Mouse (Mus musculus) heart, embryonic 13.5 days (tissue): ENCODE data around the gene Ntn4. TPM values are rescaled to one million over a fixed set of nuclear protein-coding genes. Genes with fewer than 3 reads are reported as not detected.

Experiments used
- ATAC-seq: fragments of 200-750 bp; cut with Nextera tagmentation; 2 replicates; pipeline ENCODE4 v1.8.0; 2017; ENCODE audit warnings: moderate TSS enrichment; ENCODE audit not compliant: insufficient number of reproducible peaks, low FRiP score, low TSS enrichment; ENCODE audit errors: extremely low read depth
- H3K27ac ChIP-seq: fragments of 300-500 bp; sonication (generic); replicated peaks from 2 replicates; pipeline ENCODE4 v1.5.1; 2015; ENCODE audit warnings: moderate library complexity, mild to moderate bottlenecking, inconsistent platforms
- H3K27me3 ChIP-seq: fragments of 300-500 bp; sonication (generic); replicated peaks from 2 replicates; pipeline ENCODE4 v1.6.1; 2015; ENCODE audit warnings: mild to moderate bottlenecking, inconsistent platforms
- H3K36me3 ChIP-seq: fragments of 300-500 bp; sonication (generic); 2 replicates; pipeline ENCODE4 v1.6.1; 2015; ENCODE audit warnings: mild to moderate bottlenecking, inconsistent platforms
- H3K4me1 ChIP-seq: fragments of 300-500 bp; sonication (generic); 2 replicates; pipeline ENCODE4 v1.6.1; 2015; ENCODE audit warnings: inconsistent platforms
- H3K4me2 ChIP-seq: fragments of 300-500 bp; sonication (generic); 2 replicates; pipeline ENCODE4 v1.6.1; 2015; ENCODE audit warnings: inconsistent platforms, mild to moderate bottlenecking, moderate library complexity
- H3K4me3 ChIP-seq: fragments of 300-500 bp; sonication (generic); 2 replicates; pipeline ENCODE4 v1.5.1; 2015; ENCODE audit warnings: moderate library complexity, mild to moderate bottlenecking, inconsistent platforms
- H3K9ac ChIP-seq: fragments of 300-500 bp; sonication (generic); 2 replicates; pipeline ENCODE4 v1.6.1; 2015; ENCODE audit warnings: inconsistent platforms, mild to moderate bottlenecking, moderate library complexity
- H3K9me3 ChIP-seq: fragments of 300-500 bp; sonication (generic); 2 replicates; pipeline ENCODE4 v1.6.1; 2016; ENCODE audit warnings: inconsistent platforms
- WGBS: fragments of 180-500 bp; shearing (Covaris S2); methylation state at CpG from one replicate; pipeline ENCODE4 v1.1.7; 2015; ENCODE audit warnings: mixed read lengths; 5-methylcytosine and 5-hydroxymethylcytosine counted together
- polyA plus RNA-seq: library from polyadenylated mRNA; unstranded; fragments of >200 nt; fragmentation: Nextera tagmentation; extraction: Ambion mirVana; gene quantifications from 2 replicates; pipeline ENCODE4 v1.2.1, GENCODE M21; 2015

Ntn4 gene
- polyA plus RNA-seq, 1 experiment from 2014 or later = 1.3 TPM

DNA sequence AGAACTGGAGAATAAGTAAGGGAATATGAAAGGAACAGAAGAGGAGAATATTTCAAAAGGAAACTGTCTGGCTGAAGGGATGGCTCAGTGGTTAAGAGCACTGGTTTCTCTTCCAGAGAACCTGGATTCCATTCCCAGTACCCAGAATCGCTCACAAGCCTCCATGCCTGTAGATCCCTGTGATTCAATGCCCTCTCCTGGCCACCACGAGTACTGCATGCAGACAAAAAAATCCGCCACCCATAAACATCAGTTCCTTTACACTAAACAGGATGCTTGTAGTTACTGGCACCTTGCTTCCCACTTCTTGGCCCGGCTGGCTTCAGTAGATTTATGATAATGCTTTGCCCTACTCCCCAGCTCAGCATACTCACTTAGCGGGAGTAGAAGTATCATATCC is 122.6 kb downstream of the Ntn4 start:
- ATAC-seq = no peak
- no peaks in the 10 kb centered on the region for H3K9me3 ChIP-seq

DNA sequence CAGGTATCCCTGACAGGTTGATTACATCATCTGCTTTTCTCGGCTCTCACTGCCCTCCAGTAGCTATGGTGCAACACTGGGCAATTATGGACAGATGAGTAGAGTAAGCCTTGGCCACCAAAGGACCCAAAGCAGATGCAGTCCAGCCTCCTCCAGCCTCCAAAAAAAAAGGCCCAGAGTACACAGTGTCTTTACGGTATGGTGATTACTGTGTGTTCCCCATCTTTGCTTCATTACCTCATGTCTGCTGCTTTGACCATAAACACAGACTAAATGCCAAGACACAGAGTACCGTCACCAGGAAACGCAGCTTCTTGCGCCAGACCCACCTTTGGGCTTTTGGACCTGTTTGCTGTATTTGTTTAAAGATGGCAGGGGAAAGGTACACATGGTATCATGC is 125.7 kb downstream of the Ntn4 start:
- no peak overlapping the region for H3K4me3 ChIP-seq
- H3K9ac ChIP-seq = no peak overlapping the region
- no peaks in the 10 kb centered on the region for H3K4me1 ChIP-seq
- no peak overlapping the region for H3K4me2 ChIP-seq
- peaks cover 11% of the 10 kb centered on the region; the same call in 1 of the 2 replicates for H3K27me3 ChIP-seq
- H3K9me3 ChIP-seq = no peaks in the 10 kb centered on the region
- no peaks in the 10 kb centered on the region for H3K36me3 ChIP-seq
- ATAC-seq = no peak
- no peak overlapping the region for H3K27ac ChIP-seq
- 84% methylated on average over 5 of the region's 5 CpGs for WGBS

More for the DNA sequence above, 122.6 kb downstream of the Ntn4 start:
- no peak overlapping the region for H3K4me2 ChIP-seq
- no peaks in the 10 kb centered on the region for H3K4me1 ChIP-seq
- 43% methylated on average over 5 of the region's 5 CpGs for WGBS
- H3K9ac ChIP-seq = no peak overlapping the region
- no peak overlapping the region for H3K27ac ChIP-seq
- no peak overlapping the region for H3K4me3 ChIP-seq
- peaks cover 17% of the 10 kb centered on the region; the same call in 1 of the 2 replicates for H3K27me3 ChIP-seq
- H3K36me3 ChIP-seq = no peaks in the 10 kb centered on the region

DNA sequence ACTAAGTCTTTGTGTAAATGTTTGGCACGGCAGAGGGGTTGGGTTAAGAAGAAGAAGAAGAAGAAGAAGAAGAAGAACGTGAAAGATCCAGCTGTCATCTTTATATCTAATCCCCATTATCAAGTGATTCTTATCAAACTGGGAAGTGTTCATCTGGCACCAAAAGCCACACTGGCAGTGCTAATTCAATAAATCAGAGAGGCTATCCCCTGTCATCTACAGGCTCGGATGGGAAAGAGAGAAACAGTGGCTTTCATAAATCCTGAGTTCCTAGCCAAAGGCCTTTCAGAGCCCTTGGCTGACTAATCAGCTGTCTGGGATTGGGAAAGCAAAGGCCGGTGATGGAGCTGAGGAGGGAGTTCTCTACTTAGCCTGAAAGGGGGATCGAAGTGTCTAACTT is 126.8 kb downstream of the Ntn4 start:
- 76% methylated on average over 5 of the region's 5 CpGs for WGBS
- no peak overlapping the region for H3K9ac ChIP-seq
- no peaks in the 10 kb centered on the region for H3K36me3 ChIP-seq
- ATAC-seq = no peak
- no peak overlapping the region for H3K27ac ChIP-seq
- no peak overlapping the region for H3K4me2 ChIP-seq
- H3K4me3 ChIP-seq = no peak overlapping the region
- H3K9me3 ChIP-seq = no peaks in the 10 kb centered on the region
- no peaks in the 10 kb centered on the region for H3K4me1 ChIP-seq
- H3K27me3 ChIP-seq = peaks cover 11% of the 10 kb centered on the region; the same call in 1 of the 2 replicates

DNA sequence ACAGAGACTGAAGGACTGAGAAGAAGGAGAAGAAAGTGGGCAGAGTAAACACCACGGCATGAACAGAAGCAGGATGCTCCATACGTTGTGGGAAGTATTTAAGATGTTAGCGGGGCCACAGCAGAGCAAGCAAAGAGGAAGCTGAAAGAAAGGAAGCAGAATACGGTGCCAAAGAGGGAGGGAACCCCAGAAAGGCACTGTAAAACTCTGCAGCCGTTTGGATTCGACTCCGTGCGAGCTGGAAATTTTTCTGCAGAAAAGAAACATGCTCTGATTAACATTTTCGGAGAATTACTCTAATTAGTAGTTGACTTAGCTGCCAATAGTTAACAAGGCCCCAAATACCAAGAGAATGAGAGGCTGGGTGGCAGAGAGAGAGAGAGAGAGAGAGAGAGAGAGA is 127.7 kb downstream of the Ntn4 start:
- H3K9me3 ChIP-seq = no peaks in the 10 kb centered on the region
- H3K4me1 ChIP-seq = no peaks in the 10 kb centered on the region
- no peak overlapping the region for H3K4me2 ChIP-seq
- WGBS = 62% methylated on average over 9 of the region's 9 CpGs
- H3K36me3 ChIP-seq = no peaks in the 10 kb centered on the region
- H3K9ac ChIP-seq = no peak overlapping the region
- no peak overlapping the region for H3K4me3 ChIP-seq
- ATAC-seq = no peak
- peaks cover 11% of the 10 kb centered on the region; the same call in 1 of the 2 replicates for H3K27me3 ChIP-seq
- H3K27ac ChIP-seq = no peak overlapping the region

DNA sequence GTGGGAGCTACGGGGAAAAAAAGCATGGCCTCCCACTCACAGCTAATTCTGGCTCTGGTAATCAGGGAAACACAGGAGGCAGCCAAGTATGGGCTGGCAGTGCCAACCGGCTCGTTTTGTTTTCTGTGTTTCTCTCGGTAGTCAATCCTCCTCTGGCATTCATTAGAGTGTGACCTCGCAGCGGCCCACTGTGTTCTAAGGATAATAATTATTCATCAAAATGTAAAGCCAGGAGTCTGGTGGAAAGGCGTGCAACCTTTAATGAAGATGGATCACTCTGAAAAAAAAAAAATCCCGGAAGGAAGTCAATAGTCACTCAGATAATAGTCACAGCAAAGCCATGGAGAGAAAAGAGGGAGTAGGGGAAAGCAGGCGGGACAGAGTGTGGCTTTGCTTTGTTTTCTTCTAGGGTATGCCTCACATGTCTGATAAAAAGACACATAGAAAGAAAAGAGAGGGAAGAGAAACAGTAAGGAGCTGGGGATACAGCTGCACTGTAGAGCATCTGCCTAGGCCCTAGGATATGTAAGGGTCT is 131.5 kb downstream of the Ntn4 start:
- Histone ChIP-seq H3K4me2 (no peak overlapping the region), H3K9me3 (no peaks in the 10 kb centered on the region), H3K36me3 (no peaks in the 10 kb centered on the region), H3K27me3 (peaks cover 13% of the 10 kb centered on the region), H3K4me3 (no peak overlapping the region), H3K9ac (no peak overlapping the region), H3K27ac (no peak overlapping the region), H3K4me1 (no peaks in the 10 kb centered on the region)
- WGBS = 61% methylated on average over 9 of the region's 9 CpGs
- no peak for ATAC-seq

DNA sequence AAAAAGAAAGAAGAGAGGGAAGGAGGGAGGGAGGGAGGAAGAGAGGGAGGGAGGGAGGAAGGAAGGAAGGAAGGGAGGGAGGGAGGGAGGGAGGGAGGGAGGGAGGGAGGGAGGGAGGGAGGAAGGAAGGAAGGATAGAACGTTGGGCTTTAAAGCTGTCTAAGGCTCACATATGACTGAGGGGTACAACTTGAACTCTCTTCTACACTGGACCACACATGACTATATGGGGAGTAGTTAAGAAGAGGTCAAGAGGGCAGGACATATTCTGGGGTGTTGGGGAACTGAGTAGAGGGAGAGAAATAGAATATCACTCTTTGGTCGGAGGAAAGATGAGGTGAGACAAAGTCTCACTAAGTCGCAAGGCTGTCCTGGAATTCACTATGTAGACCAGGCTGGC is 132.0 kb downstream of the Ntn4 start:
- Histone ChIP-seq H3K27me3 (peaks cover 15% of the 10 kb centered on the region), H3K9me3 (no peaks in the 10 kb centered on the region), H3K36me3 (no peaks in the 10 kb centered on the region), H3K4me2 (no peak overlapping the region), H3K4me3 (no peak overlapping the region), H3K9ac (no peak overlapping the region), H3K27ac (no peak overlapping the region), H3K4me1 (no peaks in the 10 kb centered on the region)
- ATAC-seq = no peak
- 69% methylated on average over 3 of the region's 3 CpGs for WGBS

DNA sequence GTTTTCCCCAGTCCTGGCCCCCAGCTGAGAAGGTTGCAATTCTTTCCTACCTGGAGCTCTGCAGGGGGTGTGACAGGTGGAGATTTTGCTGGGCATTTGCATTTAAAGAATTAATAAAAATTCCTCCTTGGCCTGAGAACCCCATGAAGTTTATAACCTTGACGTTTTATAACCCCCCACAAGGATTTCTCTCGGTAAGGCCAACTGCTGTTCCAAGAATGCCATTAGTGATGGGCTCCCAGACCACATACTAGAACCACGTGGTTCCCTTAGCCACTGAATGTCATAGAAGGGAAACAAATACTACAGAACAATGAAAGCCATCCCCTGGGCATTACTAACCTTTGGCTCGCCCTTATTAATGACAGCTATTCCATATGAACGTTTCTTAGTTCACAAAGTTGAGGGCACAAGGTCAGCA is 136.3 kb downstream of the Ntn4 start:
- H3K9ac ChIP-seq = no peak overlapping the region
- no peaks in the 10 kb centered on the region for H3K36me3 ChIP-seq
- H3K27me3 ChIP-seq = peaks cover 19% of the 10 kb centered on the region
- 38% methylated on average over 5 of the region's 5 CpGs for WGBS
- H3K4me3 ChIP-seq = no peak overlapping the region
- no peaks in the 10 kb centered on the region for H3K4me1 ChIP-seq
- no peaks in the 10 kb centered on the region for H3K9me3 ChIP-seq
- no peak overlapping the region for H3K4me2 ChIP-seq
- no peak for ATAC-seq
- no peak overlapping the region for H3K27ac ChIP-seq

DNA sequence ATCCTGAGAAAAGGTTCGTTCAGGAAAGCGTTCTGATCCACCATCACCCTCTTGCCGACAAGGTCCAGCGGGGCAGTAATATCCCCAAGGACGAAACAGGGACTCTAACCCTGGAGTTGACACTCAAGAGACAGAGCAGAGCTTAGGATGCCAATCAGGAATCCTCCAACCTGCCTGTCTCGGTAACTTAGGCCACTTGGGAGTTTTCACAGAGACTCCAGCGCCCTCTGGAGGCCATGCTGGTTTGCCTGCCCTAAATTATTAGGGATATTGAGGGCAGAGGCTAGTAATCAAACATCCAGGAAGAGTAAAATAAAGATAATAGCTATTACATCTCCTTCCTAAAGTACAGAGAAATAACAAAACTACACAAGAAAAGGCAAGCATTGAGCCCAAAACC is 136.9 kb downstream of the Ntn4 start:
- WGBS = 38% methylated on average over 7 of the region's 7 CpGs
- no peak overlapping the region for H3K27ac ChIP-seq
- H3K9me3 ChIP-seq = no peaks in the 10 kb centered on the region
- H3K36me3 ChIP-seq = no peaks in the 10 kb centered on the region
- H3K4me3 ChIP-seq = no peak overlapping the region
- no peak overlapping the region for H3K9ac ChIP-seq
- no peak overlapping the region for H3K4me2 ChIP-seq
- peaks cover 19% of the 10 kb centered on the region for H3K27me3 ChIP-seq
- ATAC-seq = no peak
- no peaks in the 10 kb centered on the region for H3K4me1 ChIP-seq

DNA sequence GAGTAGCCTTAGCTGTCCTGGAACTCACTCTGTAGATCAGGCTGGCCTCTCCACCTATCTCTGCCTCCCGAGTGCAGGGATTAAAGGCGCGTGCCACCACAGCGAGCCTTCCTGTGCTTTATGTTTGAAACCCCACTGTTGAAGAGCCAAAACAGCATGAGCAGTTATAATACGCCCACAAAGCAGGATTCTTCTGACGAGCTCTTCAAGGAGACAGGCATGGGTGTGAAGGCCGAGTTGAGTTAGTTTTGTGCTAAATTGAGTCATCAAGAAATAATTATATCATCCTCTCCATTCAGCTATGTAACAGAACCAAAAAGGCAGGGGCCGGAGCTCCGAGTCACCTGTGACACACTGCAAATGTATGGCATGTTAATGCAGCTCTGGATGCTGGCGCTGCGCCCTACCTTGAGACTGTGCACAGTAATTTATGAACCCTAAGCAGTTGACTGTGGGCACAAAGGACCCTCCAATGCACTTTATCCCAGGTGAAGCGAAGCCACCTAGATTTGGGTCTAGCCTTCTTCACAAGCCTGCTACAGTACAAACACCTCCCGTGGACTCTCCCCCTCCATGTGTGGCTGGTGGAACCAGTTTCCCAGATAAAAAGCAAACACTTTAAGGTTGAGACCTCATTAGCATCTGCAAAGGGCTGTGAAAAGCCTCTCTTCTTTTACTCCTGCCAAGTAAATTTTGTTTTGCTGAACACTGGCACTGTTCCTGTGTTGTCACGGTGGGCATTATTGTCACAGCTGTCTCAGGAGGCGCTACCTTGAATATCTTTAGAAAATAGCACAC is 142.9 kb downstream of the Ntn4 start:
- H3K4me3 ChIP-seq = no peak overlapping the region
- peaks cover 1% of the 10 kb centered on the region; the same call in 1 of the 2 replicates for H3K27me3 ChIP-seq
- H3K4me1 ChIP-seq = no peaks in the 10 kb centered on the region
- no peak overlapping the region for H3K9ac ChIP-seq
- H3K36me3 ChIP-seq = no peaks in the 10 kb centered on the region
- no peak overlapping the region for H3K27ac ChIP-seq
- no peak; the same call in 1 of the 2 replicates for ATAC-seq
- H3K9me3 ChIP-seq = no peaks in the 10 kb centered on the region
- WGBS = 64% methylated on average over 15 of the region's 15 CpGs
- no peak overlapping the region for H3K4me2 ChIP-seq

Other genes with a start within 250 kb of the Ntn4 start
- 262 and 266 TPM in 2 replicates for gene Lta4h, start 187.3 kb upstream of the Ntn4 start, polyA plus RNA-seq
- gene Hal, start 151.9 kb upstream of the Ntn4 start, polyA plus RNA-seq = 0.12 and 0.15 TPM in 2 replicates
- gene Amdhd1, start 100.6 kb upstream of the Ntn4 start, polyA plus RNA-seq = 0.34 and 0.47 TPM in 2 replicates
- 0.09 and 0.19 TPM in 2 replicates for gene Ccdc38, start 100.0 kb upstream of the Ntn4 start, polyA plus RNA-seq
- 70.7 and 82.9 TPM in 2 replicates for gene Snrpf, start 51.0 kb upstream of the Ntn4 start, polyA plus RNA-seq
- gene Usp44, start 190.9 kb downstream of the Ntn4 start, polyA plus RNA-seq = 0.29 and 0.31 TPM in 2 replicates